ENCODE assay signal across 25 mouse cellular contexts in the genomic region with DNA sequence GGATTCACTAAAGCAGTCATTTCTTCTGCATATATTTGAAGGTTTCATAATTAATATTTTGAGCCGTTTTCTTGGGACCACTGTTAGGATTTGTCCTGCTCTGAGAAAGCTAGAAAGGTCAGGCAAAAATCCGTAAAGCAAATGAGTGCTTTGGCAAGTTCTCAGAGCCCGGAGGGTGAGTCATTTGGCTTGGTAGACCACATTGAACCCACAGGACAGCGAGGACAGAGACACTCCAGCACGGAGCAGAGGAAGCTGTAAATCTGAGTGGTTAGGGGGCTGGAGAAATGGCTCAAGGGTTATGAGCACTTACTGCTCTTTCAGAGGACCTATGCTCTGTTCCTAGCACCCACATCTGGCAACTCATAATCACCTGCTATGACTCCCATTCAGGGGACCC. TPM values are rescaled to one million over a fixed set of nuclear protein-coding genes. Genes with fewer than 3 reads are reported as not detected.
DNase-seq lines count a peak whose midpoint lies in the region; TF ChIP-seq lines count a peak whose summit lies in the region.
"Had no signal": no experiment of that assay in that cellular context is flagged by ENCODE, and none has a peak within 500 bp of the region (broad histone marks: within the 10 kb centered on the region; RNA-seq: fewer than 3 reads in every experiment).

No protein-coding gene starts in this region.

- H3K79me2 ChIP-seq in C2C12 (ENCODE audit: control insufficient read depth, insufficient read depth) = no peaks in the 10 kb centered on the region

- H3K27me3 ChIP-seq in C2C12 (ENCODE audit: control insufficient read depth, insufficient read depth, insufficient read length) = no peaks in the 10 kb centered on the region
- H3K27me3 ChIP-seq: forebrain, embryonic 13.5 days; hindbrain, embryonic 13.5 days; kidney, embryonic 15.5 days; liver, embryonic 13.5 days; neural tube, embryonic 13.5 days had no signal

- H3K4me3 ChIP-seq in C2C12 (ENCODE audit: insufficient read depth, poor library complexity, severe bottlenecking) = no peak overlapping the region
- no peak overlapping the region for H3K4me3 ChIP-seq in embryonic fibroblast, embryonic 13.5 days (ENCODE audit: insufficient read depth, low read length)
- H3K4me3 ChIP-seq: forebrain, embryonic 13.5 days; hindbrain, embryonic 13.5 days; kidney, embryonic 15.5 days; left cerebral cortex, adult 2 months; limb, embryonic 10.5 days; liver, embryonic 13.5 days; neural tube, embryonic 13.5 days had no signal

- TF ChIP-seq POLR2A in embryonic fibroblast, embryonic 13.5 days (IDR thresholded peaks at IDR 0.05; ENCODE audit: low read depth, low read length) = no peak

- TF ChIP-seq CTCF in C2C12 (IDR thresholded peaks at IDR 0.05; ENCODE audit: control insufficient read depth, insufficient read depth, insufficient read length) = no peak
- TF ChIP-seq CTCF in embryonic fibroblast, embryonic 13.5 days (IDR thresholded peaks at IDR 0.05; ENCODE audit: borderline replicate concordance, insufficient read depth, low read length) = no peak

- H3K4me1 ChIP-seq in embryonic fibroblast, embryonic 13.5 days (ENCODE audit: control insufficient read depth, insufficient read depth, low read length) = peaks cover 3% of the 10 kb centered on the region; the same call in 1 of the 2 replicates
- H3K4me1 ChIP-seq: forebrain, embryonic 13.5 days; hindbrain, embryonic 13.5 days; kidney, embryonic 15.5 days; limb, embryonic 10.5 days; neural tube, embryonic 13.5 days had no signal

- peak overlapping the region; percentile 79 for H3K27ac ChIP-seq in embryonic fibroblast, embryonic 13.5 days (ENCODE audit: insufficient read depth, low read length)
- H3K27ac ChIP-seq: forebrain, embryonic 13.5 days; hindbrain, embryonic 13.5 days; kidney, embryonic 15.5 days; left cerebral cortex, adult 2 months; limb, embryonic 10.5 days; liver, embryonic 13.5 days; neural tube, embryonic 13.5 days had no signal

- intact Hi-C loops in heart, postnatal 36 days (cut with DNase I) = no loop called here
- intact Hi-C loops in heart, postnatal 25 days (cut with DNase I) = no loop called here

- H3ac ChIP-seq in C2C12 (ENCODE audit: control insufficient read depth, insufficient read length, low read depth) = no peak overlapping the region

- H3K79me3 ChIP-seq in C2C12 (ENCODE audit: low read depth) = no peaks in the 10 kb centered on the region

- H3K36me3 ChIP-seq in C2C12 (ENCODE audit: control insufficient read depth, insufficient read depth) = peaks cover 6% of the 10 kb centered on the region
- H3K36me3 ChIP-seq: kidney, embryonic 15.5 days; liver, embryonic 13.5 days had no signal

- DNase-seq in heart, postnatal 36 days = peak; percentile 8 to 11
- no peak for DNase-seq in heart, postnatal 25 days (ENCODE audit: low spot score)
- DNase-seq in adrenal gland, adult 8-10 months = peak; percentile 46
- no peak for DNase-seq in frontal cortex, adult 2 months (ENCODE audit: extremely low spot score in 1 of 2, low spot score in 1 of 2)
- DNase-seq in layer of hippocampus, adult 11-12 months (ENCODE audit: low spot score) = no peak
- DNase-seq in kidney, postnatal 14 days = no peak
- DNase-seq: embryo, embryonic 11 days; liver, embryonic 13.5 days; right cerebral cortex, postnatal 14 days had no signal

TF ChIP-seq in C2C12, 6 proteins besides CTCF, POLR2A, EP300 and RAD21:
- TF ChIP-seq MAX (IDR thresholded peaks at IDR 0.05) (peak; percentile 68), MYOG (IDR thresholded peaks at IDR 0.05; ENCODE audit: control insufficient read depth, extremely low read depth, insufficient read length) (no peak), CEBPB (IDR thresholded peaks at IDR 0.05; ENCODE audit: low read depth) (no peak), FOSL1 (IDR thresholded peaks at IDR 0.05; ENCODE audit: insufficient read depth, low read length, poor library complexity, severe bottlenecking) (peak; percentile 87), USF1 (IDR thresholded peaks at IDR 0.05; ENCODE audit: low read depth) (no peak), MYOD1 (IDR thresholded peaks at IDR 0.05; ENCODE audit: control insufficient read depth, insufficient read length, low read depth) (no peak)
TF ChIP-seq in C2C12: peak in this region for 2.

RNA-seq across cellular contexts. Expression of gene Armc9, which starts 7.0 kb away (rescaled TPM):
- total RNA-seq in heart, postnatal 36 days (2021) = 1 to 10 TPM; 3.5 to 3.7 TPM
- total RNA-seq in heart, postnatal 25 days (2021) = 1 to 10 TPM; 3.2 to 3.4 TPM
- polyA plus RNA-seq in C2C12 (2012; fragmentation: generic; extraction: Trizol) = 5.6 TPM
- total RNA-seq in adrenal gland, adult 8-10 months (2022) = 10 to 100 TPM; 10.2 to 26.0 (median 13.8) TPM
- polyA plus RNA-seq in embryonic fibroblast, embryonic 13.5 days (2011; ENCODE audit: insufficient read length, low read depth, missing spikeins) = 12.7 and 14.8 TPM in 2 replicates
- polyA plus RNA-seq in frontal cortex, adult 2 months (2012; rRNA removed) = 33.9 and 35.5 TPM in 2 replicates

RNA-seq across cellular contexts. Expression of gene Gm21972, which starts 14.1 kb away (rescaled TPM):
- 1 to 10 TPM; 1.0 to 2.2 TPM for total RNA-seq in heart, postnatal 36 days (2021)
- under 1 TPM; 0.65 to 0.95 TPM for total RNA-seq in heart, postnatal 25 days (2021)
- polyA plus RNA-seq in C2C12 (2012; fragmentation: generic; extraction: Trizol) = 1.9 TPM
- total RNA-seq in adrenal gland, adult 8-10 months (2022) = 1 to 10 TPM in 3 of 4 experiments, not detected in 1; 1.9 to 4.2 (median 2.3) TPM
- 7.6 and 10.5 TPM in 2 replicates for polyA plus RNA-seq in embryonic fibroblast, embryonic 13.5 days (2011; ENCODE audit: insufficient read length, low read depth, missing spikeins)
- 1.3 and 1.7 TPM in 2 replicates for polyA plus RNA-seq in frontal cortex, adult 2 months (2012; rRNA removed)
- polyA plus RNA-seq: heart, embryonic 16.5 days; intestine, embryonic 16.5 days; kidney, embryonic 15.5 days; limb, embryonic 10.5 days; lung, embryonic 16.5 days; neural tube, embryonic 13.5 days; spleen, adult 2 months; stomach, embryonic 16.5 days had no signal

RNA-seq across cellular contexts. Expression of gene Htr2b, which starts 35.8 kb away (rescaled TPM):
- under 1 TPM; 0.19 TPM for total RNA-seq in heart, postnatal 36 days (2021)
- total RNA-seq in heart, postnatal 25 days (2021) = under 1 TPM; 0.10 to 0.20 TPM
- 0.14 TPM for polyA plus RNA-seq in C2C12 (2012; fragmentation: generic; extraction: Trizol)
- total RNA-seq in adrenal gland, adult 8-10 months (2022) = under 1 TPM in 3 of 4 experiments, not detected in 1; 0.17 to 0.56 (median 0.37) TPM
- polyA plus RNA-seq in embryonic fibroblast, embryonic 13.5 days (2011; ENCODE audit: insufficient read length, low read depth, missing spikeins) = 0.23 and 0.25 TPM in 2 replicates
- 0.04 and 0.11 TPM in 2 replicates for polyA plus RNA-seq in frontal cortex, adult 2 months (2012; rRNA removed)
- total RNA-seq: layer of hippocampus, adult 8-10 months; megakaryocyte-erythroid progenitor cell, adult 5-6 weeks had no signal
- polyA plus RNA-seq: cerebellum, adult 2 months; spleen, adult 2 months had no signal

Comparison
In these comparisons a context has a peak if more than half of its experiments do, and no peak if none do; other contexts are left out.
1. DNase-seq: peak in heart, postnatal 36 days (2 of 2) and adrenal gland, adult 8-10 months (single experiment); none in heart, postnatal 25 days (single experiment), frontal cortex, adult 2 months (0 of 2), layer of hippocampus, adult 11-12 months (single experiment) and kidney, postnatal 14 days (single experiment).